Mouse (Mus musculus): ENCODE measurements around the gene Npas2. TPM values are rescaled to one million over a fixed set of nuclear protein-coding genes. Genes with fewer than 3 reads are reported as not detected.

The Npas2 gene
- polyA plus RNA-seq, 1 experiment from 2014 or later: 0.17 TPM

DNA sequence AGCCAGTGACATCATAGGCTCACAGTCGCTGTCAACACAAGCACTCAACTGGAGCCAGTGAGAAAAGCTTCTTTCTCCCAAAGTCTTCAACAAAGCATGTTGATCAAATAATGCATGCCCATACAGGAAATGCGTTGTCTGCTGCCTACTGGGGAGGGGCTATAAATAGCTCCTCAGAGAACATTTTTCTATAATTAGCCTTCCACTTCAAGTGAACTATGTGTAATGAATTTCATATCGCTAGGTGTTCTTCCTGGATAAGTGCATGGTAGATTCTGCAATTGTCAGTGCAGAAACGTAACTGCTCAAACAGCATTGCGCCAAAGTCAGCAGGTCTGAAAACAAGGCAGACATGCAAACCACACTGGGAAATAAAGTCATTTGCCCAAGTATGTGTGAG is 7.7 kb upstream of the Npas2 start:
- Histone ChIP-seq H3K9me3 (ENCODE audit: control insufficient read depth, low read length) (no peaks in the 10 kb centered on the region), H3K4me2 (ENCODE audit: low read depth) (no peak overlapping the region), H3K9ac (ENCODE audit: low read length) (no peak overlapping the region), H3K27me3 (ENCODE audit: control insufficient read depth, insufficient read depth, low read length) (no peaks in the 10 kb centered on the region), H3K4me1 (ENCODE audit: control insufficient read depth, insufficient read depth, low read length) (no peaks in the 10 kb centered on the region), H3K36me3 (ENCODE audit: control insufficient read depth, insufficient read depth, low read length) (no peaks in the 10 kb centered on the region), H3K4me3 (ENCODE audit: low read depth, low read length) (no peak overlapping the region), H3K27ac (ENCODE audit: low read depth, low read length) (no peak overlapping the region)
- WGBS: 85% methylated on average over 5 of the region's 5 CpGs
- ATAC-seq (ENCODE audit: insufficient read depth, low FRiP score, low TSS enrichment) (no peak), DNase-seq (ENCODE audit: low spot score) (no peak)

DNA sequence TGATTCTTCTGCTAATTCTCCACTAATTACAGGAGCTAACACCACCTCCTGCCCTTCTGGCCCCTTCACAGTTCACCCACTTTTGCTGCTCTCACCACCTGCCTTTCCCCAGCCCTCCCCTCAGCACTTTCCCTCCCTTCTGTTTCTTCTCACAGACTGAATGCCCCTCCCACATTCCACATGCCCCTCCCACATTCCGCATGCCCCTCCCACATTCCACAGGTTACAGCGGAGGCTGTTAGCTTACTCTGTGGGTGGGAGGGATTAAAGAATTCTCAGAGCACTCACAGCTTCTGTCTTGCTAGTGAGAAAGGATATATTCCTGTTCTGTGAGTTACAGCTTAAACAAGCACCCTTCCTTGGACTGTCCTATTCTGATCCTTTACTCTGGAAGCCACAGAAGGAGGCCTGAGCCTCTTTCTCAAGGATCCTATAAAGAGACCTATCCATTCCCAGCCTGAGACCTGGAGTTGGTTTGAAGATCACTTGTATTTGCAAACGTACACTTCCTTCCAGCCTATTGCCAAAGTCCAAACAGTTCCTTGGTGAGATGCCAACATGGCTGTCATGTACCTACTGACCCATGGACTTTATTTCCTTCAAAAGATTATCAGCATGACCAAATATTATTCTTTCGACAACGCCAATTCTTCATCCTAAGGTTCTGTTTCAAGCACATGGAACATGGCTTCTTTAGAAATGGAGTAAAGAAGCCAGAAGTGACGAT is 6.7 kb upstream of the Npas2 start:
- no peak overlapping the region for H3K4me2 ChIP-seq (ENCODE audit: low read depth)
- H3K4me1 ChIP-seq (ENCODE audit: control insufficient read depth, insufficient read depth, low read length): no peaks in the 10 kb centered on the region
- no peaks in the 10 kb centered on the region for H3K27me3 ChIP-seq (ENCODE audit: control insufficient read depth, insufficient read depth, low read length)
- no peaks in the 10 kb centered on the region for H3K9me3 ChIP-seq (ENCODE audit: control insufficient read depth, low read length)
- 54% methylated on average over 6 of the region's 6 CpGs for WGBS
- H3K9ac ChIP-seq (ENCODE audit: low read length): no peak overlapping the region
- H3K27ac ChIP-seq (ENCODE audit: low read depth, low read length): no peak overlapping the region
- DNase-seq (ENCODE audit: low spot score): no peak
- no peaks in the 10 kb centered on the region for H3K36me3 ChIP-seq (ENCODE audit: control insufficient read depth, insufficient read depth, low read length)
- H3K4me3 ChIP-seq (ENCODE audit: low read depth, low read length): no peak overlapping the region
- no peak for ATAC-seq (ENCODE audit: insufficient read depth, low FRiP score, low TSS enrichment)

DNA sequence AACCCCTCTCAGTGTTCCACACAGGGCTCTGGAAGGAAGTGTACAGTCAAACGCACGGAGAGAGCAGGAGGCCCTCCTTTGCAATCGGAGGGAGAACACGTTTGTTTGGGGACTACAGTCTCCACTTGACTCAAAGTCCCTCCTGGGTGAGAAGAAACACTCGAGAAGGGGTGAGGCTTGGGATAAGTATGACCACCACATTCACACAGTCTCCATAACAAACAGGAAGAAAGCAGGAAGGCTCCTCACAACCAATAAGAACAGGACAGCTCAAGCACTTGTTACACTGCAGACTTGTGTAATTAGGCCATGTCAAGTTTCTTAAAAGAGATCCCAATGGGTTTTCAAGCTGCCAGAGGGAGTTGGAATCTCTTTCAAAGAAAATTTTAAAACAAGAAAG is 2.4 kb upstream of the Npas2 start:
- Histone ChIP-seq H3K4me3 (ENCODE audit: low read depth, low read length) (no peak overlapping the region), H3K9me3 (ENCODE audit: control insufficient read depth, low read length) (no peaks in the 10 kb centered on the region), H3K9ac (ENCODE audit: low read length) (no peak overlapping the region), H3K27me3 (ENCODE audit: control insufficient read depth, insufficient read depth, low read length) (peaks cover 39% of the 10 kb centered on the region), H3K4me1 (ENCODE audit: control insufficient read depth, insufficient read depth, low read length) (peaks cover 8% of the 10 kb centered on the region; the same call in 1 of the 2 replicates), H3K27ac (ENCODE audit: low read depth, low read length) (no peak overlapping the region), H3K4me2 (ENCODE audit: low read depth) (no peak overlapping the region), H3K36me3 (ENCODE audit: control insufficient read depth, insufficient read depth, low read length) (no peaks in the 10 kb centered on the region)
- DNase-seq (ENCODE audit: low spot score) (no peak), ATAC-seq (ENCODE audit: insufficient read depth, low FRiP score, low TSS enrichment) (no peak)
- 75% methylated on average over 5 of the region's 5 CpGs for WGBS

DNA sequence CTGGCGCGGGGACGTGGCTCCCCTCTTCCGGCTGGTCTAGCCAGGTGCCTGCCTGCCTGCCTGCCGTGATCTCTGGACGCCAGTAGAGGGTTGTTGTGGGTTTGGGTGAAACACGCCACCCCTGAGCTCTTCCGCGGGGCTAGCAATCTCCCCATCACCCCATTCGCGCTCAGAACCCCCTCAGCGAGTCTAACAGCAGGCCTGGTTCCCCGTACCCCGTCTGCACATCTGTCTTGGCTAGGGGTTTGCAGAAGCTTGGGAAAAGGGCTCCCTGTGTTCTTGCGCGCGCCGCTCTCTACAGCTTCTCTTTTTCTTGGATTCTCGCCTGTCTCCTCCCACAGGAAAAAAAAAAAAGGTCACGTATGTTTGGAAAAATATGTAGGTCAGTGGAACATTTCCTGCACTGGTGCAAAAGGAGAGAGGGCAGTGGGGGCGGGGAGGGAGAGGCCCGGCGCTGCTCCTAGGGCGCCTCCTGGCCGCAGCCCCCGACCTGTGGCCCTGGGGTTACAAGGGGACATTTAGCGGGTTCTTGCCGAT is 1.0 kb upstream of the Npas2 start:
- Histone ChIP-seq H3K27ac (ENCODE audit: low read depth, low read length) (no peak overlapping the region), H3K36me3 (ENCODE audit: control insufficient read depth, insufficient read depth, low read length) (no peaks in the 10 kb centered on the region), H3K9me3 (ENCODE audit: control insufficient read depth, low read length) (no peaks in the 10 kb centered on the region), H3K4me1 (ENCODE audit: control insufficient read depth, insufficient read depth, low read length) (peaks cover 8% of the 10 kb centered on the region; the same call in 1 of the 2 replicates), H3K9ac (ENCODE audit: low read length) (no peak overlapping the region), H3K4me2 (ENCODE audit: low read depth) (peak overlapping the region; percentile 100), H3K4me3 (ENCODE audit: low read depth, low read length) (peak overlapping the region; percentile 64), H3K27me3 (ENCODE audit: control insufficient read depth, insufficient read depth, low read length) (peaks cover 39% of the 10 kb centered on the region)
- DNase-seq (ENCODE audit: low spot score): peak; percentile 26
- ATAC-seq (ENCODE audit: insufficient read depth, low FRiP score, low TSS enrichment): no peak
- 1% methylated on average over 28 of the region's 28 CpGs for WGBS

DNA sequence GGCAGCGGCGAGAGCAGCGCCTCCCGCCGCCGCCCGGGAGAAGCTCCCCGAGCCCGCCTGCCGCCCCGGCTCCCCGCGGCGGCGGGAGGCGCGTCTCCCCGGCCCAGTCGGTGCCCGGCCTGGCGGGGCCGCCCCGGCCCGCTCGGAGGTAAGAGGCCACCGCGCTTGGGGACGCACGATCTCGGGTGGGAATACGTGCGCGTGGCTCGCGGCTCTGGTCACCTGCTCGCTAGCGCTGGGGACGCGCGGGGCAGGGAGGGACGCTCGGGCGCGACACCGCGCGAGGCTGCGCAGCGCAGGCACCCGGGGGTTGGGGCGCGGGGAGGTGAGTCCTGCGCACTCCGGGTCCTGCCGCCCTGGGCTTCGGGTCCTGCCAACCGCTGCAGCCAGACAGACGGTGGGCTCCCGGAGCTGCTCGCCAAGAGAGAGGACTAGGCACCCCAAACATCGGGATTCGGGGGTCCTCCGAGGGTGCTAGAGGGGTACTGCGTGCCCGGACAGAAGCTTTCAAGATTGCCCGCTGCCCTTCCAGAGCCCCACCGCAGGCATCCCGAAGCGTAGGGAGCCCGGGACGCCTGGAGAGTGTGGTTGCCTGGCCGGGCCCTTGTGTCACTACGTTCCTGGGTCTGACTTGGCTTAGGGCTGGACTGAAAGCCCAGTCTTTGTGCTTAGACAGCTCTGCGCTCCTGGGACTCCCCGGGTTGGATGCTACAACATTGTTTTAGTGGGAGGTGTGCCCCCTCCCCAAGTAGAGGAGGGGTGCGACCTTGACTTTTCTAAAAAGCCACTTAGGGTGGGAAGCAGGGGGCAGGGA is 538 bp downstream of the Npas2 start:
- DNase-seq (ENCODE audit: low spot score): peak; percentile 51
- H3K4me3 ChIP-seq (ENCODE audit: low read depth, low read length): peak overlapping the region; percentile 64
- no peaks in the 10 kb centered on the region for H3K36me3 ChIP-seq (ENCODE audit: control insufficient read depth, insufficient read depth, low read length)
- H3K27ac ChIP-seq (ENCODE audit: low read depth, low read length): no peak overlapping the region
- H3K4me1 ChIP-seq (ENCODE audit: control insufficient read depth, insufficient read depth, low read length): peaks cover 8% of the 10 kb centered on the region; the same call in 1 of the 2 replicates
- peak overlapping the region; percentile 55 for H3K9ac ChIP-seq (ENCODE audit: low read length)
- peaks cover 39% of the 10 kb centered on the region for H3K27me3 ChIP-seq (ENCODE audit: control insufficient read depth, insufficient read depth, low read length)
- peak overlapping the region; percentile 100 for H3K4me2 ChIP-seq (ENCODE audit: low read depth)
- peak; percentile 66; the same call in 1 of the 2 replicates for ATAC-seq (ENCODE audit: insufficient read depth, low FRiP score, low TSS enrichment)
- WGBS: under 1% methylated on average over 76 of the region's 76 CpGs
- H3K9me3 ChIP-seq (ENCODE audit: control insufficient read depth, low read length): no peaks in the 10 kb centered on the region

DNA sequence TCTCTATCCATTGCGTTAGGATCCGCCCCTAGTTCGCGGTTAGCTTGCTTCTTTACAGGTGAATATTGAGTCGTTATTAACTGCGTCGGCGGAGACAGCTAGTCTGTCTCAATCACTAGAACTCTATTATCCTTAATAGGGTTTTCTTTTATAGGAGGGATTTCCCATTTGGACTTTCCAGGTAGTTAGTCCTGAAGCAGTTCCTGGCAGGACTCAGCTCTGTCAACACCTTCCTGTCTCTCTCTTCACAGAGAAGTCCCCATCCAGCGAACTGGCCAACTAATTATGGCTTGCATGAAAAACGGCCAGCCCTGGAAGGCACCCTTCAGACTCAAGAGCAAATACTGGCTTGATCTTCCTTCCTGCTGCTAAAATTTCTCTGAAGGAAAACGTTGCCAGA is 1.4 kb downstream of the Npas2 start:
- ATAC-seq (ENCODE audit: insufficient read depth, low FRiP score, low TSS enrichment) (no peak), DNase-seq (ENCODE audit: low spot score) (no peak)
- WGBS: under 1% methylated on average over 11 of the region's 11 CpGs

DNA sequence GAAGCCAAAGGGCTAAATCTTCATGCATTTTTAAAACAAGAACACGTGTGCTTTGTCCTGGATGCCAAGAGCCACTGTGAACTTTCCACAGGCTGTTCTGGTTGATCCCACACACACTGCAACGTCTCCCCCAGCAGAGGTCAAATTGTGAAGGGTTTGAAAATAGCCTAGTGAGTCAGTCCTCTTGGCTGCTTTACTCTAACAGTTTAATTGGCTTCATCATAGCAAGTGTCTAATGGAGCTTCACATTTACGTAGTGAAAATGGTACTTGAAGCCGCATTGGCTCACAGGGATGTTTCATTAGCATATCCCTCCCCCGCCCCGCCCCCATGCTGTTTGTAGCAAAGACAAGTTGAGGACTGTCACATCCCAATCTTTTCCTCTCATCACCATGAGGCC is 2.6 kb downstream of the Npas2 start:
- WGBS: 42% methylated on average over 6 of the region's 6 CpGs
- peaks cover 8% of the 10 kb centered on the region; the same call in 1 of the 2 replicates for H3K4me1 ChIP-seq (ENCODE audit: control insufficient read depth, insufficient read depth, low read length)
- no peaks in the 10 kb centered on the region for H3K36me3 ChIP-seq (ENCODE audit: control insufficient read depth, insufficient read depth, low read length)
- no peak overlapping the region for H3K4me3 ChIP-seq (ENCODE audit: low read depth, low read length)
- peaks cover 39% of the 10 kb centered on the region for H3K27me3 ChIP-seq (ENCODE audit: control insufficient read depth, insufficient read depth, low read length)
- no peak overlapping the region for H3K27ac ChIP-seq (ENCODE audit: low read depth, low read length)
- DNase-seq (ENCODE audit: low spot score) (no peak), ATAC-seq (ENCODE audit: insufficient read depth, low FRiP score, low TSS enrichment) (no peak)
- H3K4me2 ChIP-seq (ENCODE audit: low read depth): no peak overlapping the region
- no peaks in the 10 kb centered on the region for H3K9me3 ChIP-seq (ENCODE audit: control insufficient read depth, low read length)
- H3K9ac ChIP-seq (ENCODE audit: low read length): no peak overlapping the region

More for the DNA sequence above, 1.4 kb downstream of the Npas2 start:
- no peaks in the 10 kb centered on the region for H3K36me3 ChIP-seq (ENCODE audit: control insufficient read depth, insufficient read depth, low read length)
- peaks cover 39% of the 10 kb centered on the region for H3K27me3 ChIP-seq (ENCODE audit: control insufficient read depth, insufficient read depth, low read length)
- H3K4me1 ChIP-seq (ENCODE audit: control insufficient read depth, insufficient read depth, low read length): peaks cover 8% of the 10 kb centered on the region; the same call in 1 of the 2 replicates
- H3K27ac ChIP-seq (ENCODE audit: low read depth, low read length): no peak overlapping the region
- no peak overlapping the region for H3K9ac ChIP-seq (ENCODE audit: low read length)
- H3K4me2 ChIP-seq (ENCODE audit: low read depth): no peak overlapping the region
- no peak overlapping the region; the same call in 1 of the 2 replicates for H3K4me3 ChIP-seq (ENCODE audit: low read depth, low read length)
- no peaks in the 10 kb centered on the region for H3K9me3 ChIP-seq (ENCODE audit: control insufficient read depth, low read length)

DNA sequence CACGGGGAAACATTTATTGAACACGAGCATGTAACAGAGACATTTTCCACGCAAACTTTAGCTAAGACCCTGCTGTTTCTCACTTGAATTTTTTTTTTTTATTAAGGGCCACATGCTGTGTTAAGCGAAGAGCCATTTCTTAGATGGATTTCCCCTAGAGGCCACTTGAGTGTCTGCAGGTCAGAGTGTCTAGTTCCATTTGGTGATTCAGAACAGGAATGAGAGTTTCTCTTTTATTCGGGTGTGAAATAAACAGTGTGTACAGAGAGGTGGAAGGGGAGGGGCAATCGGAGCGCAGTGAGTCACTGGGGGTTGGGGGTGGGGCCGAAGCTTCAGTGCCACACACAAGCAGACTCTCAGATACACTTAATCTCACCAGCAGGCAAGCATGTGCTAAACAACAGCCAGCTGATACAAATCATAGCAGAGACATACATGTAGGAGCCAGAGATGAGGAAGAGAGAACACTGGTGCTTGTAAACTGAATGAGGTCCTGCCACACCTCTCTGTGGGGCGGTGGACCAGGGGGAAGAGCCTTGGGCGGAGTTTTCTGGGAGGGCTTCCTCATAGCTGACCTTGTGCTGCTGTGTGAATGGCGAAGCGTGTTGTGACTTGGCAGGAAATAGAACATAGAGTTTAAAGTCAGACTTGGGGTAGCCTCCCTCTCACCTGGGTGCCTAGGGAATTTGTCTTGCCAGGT is 3.3 kb downstream of the Npas2 start:
- peaks cover 39% of the 10 kb centered on the region for H3K27me3 ChIP-seq (ENCODE audit: control insufficient read depth, insufficient read depth, low read length)
- no peak overlapping the region for H3K27ac ChIP-seq (ENCODE audit: low read depth, low read length)
- H3K4me3 ChIP-seq (ENCODE audit: low read depth, low read length): no peak overlapping the region
- no peak overlapping the region for H3K4me2 ChIP-seq (ENCODE audit: low read depth)
- 56% methylated on average over 12 of the region's 12 CpGs for WGBS
- no peak for DNase-seq (ENCODE audit: low spot score)
- H3K9me3 ChIP-seq (ENCODE audit: control insufficient read depth, low read length): no peaks in the 10 kb centered on the region
- H3K9ac ChIP-seq (ENCODE audit: low read length): no peak overlapping the region
- peaks cover 8% of the 10 kb centered on the region; the same call in 1 of the 2 replicates for H3K4me1 ChIP-seq (ENCODE audit: control insufficient read depth, insufficient read depth, low read length)
- no peak for ATAC-seq (ENCODE audit: insufficient read depth, low FRiP score, low TSS enrichment)
- no peaks in the 10 kb centered on the region for H3K36me3 ChIP-seq (ENCODE audit: control insufficient read depth, insufficient read depth, low read length)

Data from neural tube, embryonic 11.5 days (tissue).